Mouse (Mus musculus) right cerebral cortex, postnatal 4 days (tissue): Measurements from ENCODE around the gene Gid4.
"Not testable (repeated sequence)": the region's sequence is repeated elsewhere in the genome, so short reads cannot be mapped to it uniquely, and the experiment has no call there.

Experiments used
- DNase-seq: peaks from one replicate; pipeline ENCODE4 v3.0.0-alpha.2; 2022

The Gid4 gene

DNA sequence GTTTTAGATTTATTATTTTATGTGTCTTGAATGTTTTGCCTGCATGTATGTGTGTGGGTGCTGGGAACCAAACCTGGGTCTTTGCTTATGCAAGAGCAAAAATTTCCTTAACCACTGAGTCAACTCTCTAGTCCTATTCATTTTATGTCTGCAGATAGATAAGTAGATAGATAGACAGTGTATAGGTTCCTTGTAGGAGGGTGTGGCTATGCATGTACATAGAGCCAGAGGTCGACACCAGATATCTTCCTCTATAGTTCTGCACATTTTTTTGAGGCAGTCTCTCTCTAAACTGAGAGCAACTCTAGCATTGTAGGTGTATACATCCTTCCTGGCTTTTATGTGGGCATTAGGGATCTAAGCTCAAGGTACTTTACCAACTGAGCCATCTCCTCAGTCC is 18.2 kb downstream of the Gid4 start:
- DNase-seq, result no peak

- DNase-seq, result no peak
Measured at GRCm38 (mm10) chr11:60436618-60437017, 19.7 kb downstream of the Gid4 start.

DNA sequence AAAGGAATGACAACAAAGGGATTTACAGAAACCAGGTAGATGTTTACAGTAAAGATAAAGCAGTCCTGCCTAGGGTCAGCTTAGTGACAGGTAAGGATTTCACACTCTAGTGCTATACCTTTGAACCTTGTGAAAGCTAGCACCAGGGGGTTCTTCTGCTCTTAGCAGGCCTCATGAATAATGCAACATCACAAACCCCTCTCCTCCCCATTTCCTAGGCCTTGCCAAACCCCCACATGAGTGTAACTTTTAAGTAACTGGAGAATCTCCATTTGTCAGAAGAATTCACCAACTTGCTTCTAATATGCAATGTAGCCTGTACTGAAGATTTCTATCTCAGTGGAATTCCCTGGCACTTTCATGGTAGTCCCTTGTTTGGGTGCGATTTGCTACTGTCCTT is 22.7 kb downstream of the Gid4 start:
- not testable (repeated sequence) for DNase-seq

GRCm38 (mm10) chr11:60440176-60440575 is 23.2 kb downstream of the Gid4 start:
- no peak for DNase-seq

DNA sequence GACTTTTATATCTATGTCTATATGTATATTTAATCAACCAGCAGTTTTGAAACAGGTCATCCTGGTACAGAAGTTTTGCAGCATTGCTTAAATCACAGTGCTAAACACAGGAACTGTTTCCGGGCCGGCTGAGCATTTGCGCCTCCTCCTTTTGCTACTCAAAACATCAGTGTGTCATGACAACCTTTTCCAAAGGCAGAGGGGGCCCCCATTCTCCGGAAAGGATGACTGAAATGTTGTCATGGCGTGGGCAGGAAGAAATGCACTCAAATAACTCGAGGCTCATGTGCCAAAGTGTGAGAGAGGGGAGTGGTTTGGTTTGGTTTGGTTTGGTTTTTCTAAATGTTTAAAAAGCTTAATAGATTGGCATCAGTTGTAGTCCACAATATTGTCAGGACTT is 26.0 kb downstream of the Gid4 start:
- DNase-seq, result no peak

DNA sequence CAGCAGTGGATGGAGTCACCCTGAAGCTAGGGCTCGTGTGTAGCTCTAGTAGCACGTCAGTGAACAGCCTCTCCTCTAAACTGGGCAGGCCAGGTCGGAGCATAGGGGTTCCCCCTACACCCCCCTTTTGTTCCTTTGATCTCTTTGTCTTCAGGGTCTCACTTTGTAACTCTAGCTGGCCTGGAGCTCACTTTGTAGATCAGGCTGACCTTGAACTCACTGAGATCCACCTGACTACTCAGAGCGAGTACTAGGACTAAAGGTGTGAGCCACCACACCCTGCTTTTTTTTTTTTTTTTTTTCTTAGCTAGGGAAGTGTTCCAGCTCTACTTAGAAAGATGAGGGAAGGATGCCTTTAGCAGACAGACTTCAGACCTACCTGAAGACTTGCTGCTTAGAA is 27.1 kb downstream of the Gid4 start:
- no peak for DNase-seq

- DNase-seq, result peak; percentile 88
Measured at GRCm38 (mm10) chr11:60454080-60454744, 37.3 kb downstream of the Gid4 start, which contains the start of gene Drg2. TSS of gene Drg2 (plus strand) at chr11:60454591.

DNA sequence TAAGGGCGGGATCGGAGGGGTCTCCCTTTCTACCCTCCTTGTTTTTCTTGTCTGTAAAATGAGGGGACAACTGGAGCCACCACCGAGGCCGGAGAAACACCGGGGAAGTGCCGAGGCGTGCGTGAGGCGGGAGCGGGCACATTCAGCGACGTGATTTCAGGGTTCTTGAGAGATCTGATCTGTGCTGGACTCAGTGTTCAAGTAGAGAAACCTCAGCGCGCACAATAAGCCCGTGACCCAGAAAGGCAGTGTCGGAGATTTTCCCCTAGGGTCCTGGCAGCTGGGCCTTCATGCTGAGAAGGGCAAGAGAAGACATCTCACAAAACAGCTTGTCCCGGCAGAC is 37.8 kb downstream of the Gid4 start:
- no peak for DNase-seq

GRCm38 (mm10) chr11:60457973-60458372 is 41.0 kb downstream of the Gid4 start:
- no peak for DNase-seq

DNA sequence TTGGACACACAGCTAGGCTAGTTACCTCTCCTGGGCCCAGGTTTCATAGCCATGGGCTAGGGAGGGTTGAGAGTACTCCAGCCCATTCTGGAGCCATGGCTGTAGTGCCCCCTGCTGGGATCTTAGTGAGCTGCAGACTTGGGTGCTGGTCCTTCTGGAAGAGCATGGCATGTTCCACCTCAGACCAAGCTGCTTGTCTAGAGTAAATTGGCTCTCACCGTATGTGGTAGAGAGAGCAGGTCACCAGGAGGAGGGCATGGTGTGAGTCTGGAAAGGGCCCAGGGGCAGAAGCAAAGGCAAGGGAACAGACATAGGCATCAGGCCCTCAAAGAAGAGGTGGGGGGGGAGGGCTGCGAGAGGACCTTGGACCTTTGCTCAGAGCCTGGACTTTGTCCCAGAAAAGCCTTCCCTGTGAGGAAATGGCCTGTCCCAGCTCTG is 49.0 kb downstream of the Gid4 start:
- peak; percentile 28 for DNase-seq

- DNase-seq, result no peak
Measured at GRCm38 (mm10) chr11:60469039-60469438, 52.1 kb downstream of the Gid4 start, which contains the start of gene Myo15. TSS of gene Myo15 (plus strand) at chr11:60469339.

DNA sequence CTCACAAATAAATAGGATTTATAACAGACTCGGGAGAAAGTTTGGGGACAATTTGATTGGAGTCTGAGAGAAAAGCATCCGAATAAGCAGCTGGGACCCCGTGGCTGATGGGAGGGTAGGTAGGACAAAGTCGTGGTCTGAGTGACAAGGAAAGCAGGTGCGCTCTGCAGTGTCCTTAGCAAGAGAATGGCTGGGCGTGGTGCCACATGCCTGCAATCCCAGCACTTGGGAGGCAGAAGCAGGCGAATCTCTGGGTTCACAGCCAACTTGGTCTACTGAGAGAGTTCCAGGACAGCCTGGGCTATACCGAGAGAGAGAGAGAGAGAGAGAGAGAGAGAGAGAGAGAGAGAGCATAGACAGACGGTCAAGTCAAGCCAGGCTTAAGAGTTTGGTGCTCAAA is 53.8 kb downstream of the Gid4 start:
- no peak for DNase-seq

- DNase-seq, result no peak
Measured at GRCm38 (mm10) chr11:60474534-60474933, 57.6 kb downstream of the Gid4 start.

- DNase-seq, result no peak
Measured at GRCm38 (mm10) chr11:60475668-60476362, 58.9 kb downstream of the Gid4 start.

DNA sequence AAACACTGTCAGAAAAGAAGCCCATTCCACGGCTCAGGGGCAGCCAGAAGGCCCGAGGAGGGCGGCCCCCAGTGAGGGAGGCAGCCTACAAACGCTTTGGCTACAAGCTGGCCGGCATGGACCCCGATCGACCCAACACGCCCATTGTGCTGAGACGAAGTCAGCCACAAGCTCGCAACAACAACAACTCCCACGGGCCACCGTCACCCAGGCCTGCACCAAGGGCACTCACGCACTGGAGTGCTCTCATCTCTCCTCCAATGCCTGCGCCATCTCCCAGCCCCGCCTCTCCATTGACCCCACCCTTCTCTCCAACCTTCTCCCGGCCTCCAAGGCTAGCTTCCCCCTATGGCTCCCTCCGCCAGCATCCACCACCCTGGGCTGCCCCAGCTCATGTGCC is 61.2 kb downstream of the Gid4 start:
- no peak for DNase-seq

DNA sequence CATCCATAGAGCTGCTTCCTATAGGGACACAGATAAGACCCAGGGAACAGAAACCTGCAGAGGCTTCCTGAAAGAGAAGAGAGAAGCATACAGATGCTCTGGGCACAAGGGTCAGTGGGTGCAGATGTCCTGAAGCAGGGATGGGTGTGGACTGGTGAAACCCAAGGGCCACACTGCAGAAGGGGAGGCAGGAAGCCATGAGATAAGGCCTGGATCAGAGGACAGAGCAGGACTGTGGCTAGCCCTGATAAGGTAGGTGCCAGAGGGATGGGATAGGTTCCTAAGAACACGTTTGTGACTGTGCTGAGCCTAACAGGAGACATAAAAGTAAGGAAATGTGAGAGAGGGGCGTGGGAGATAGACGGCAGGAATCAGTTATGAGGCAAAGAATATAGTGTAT is 69.3 kb downstream of the Gid4 start:
- DNase-seq, result no peak

GRCm38 (mm10) chr11:60492726-60493125 is 75.8 kb downstream of the Gid4 start:
- no peak for DNase-seq

GRCm38 (mm10) chr11:60495692-60496091 is 78.7 kb downstream of the Gid4 start:
- no peak for DNase-seq
